Mouse (Mus musculus): Measurements from ENCODE around the gene Plekhm3.

Gene Plekhm3

DNA sequence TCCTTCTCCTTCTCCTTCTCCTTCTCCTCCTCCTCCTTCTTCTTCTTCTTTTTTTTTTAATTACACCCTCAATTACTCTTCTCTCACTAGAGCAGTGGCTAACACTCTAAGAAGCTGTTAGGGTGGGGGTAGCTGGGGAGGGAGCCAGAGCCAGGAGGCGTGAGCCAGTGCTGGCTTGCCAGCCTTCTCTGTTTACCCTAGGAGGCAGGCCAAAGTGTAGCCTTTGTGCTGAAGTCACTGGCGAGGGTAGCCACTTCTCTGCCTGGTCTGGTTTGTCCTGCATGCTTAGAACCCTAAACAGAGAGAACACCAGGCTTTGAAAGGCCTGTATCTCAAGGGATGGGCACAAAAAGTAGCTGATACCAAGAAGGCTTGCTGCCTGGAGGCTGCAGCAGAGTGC lies 199.4 kb downstream of the Plekhm3 start:
- peak; percentile 71 to 82 for DNase-seq

DNA sequence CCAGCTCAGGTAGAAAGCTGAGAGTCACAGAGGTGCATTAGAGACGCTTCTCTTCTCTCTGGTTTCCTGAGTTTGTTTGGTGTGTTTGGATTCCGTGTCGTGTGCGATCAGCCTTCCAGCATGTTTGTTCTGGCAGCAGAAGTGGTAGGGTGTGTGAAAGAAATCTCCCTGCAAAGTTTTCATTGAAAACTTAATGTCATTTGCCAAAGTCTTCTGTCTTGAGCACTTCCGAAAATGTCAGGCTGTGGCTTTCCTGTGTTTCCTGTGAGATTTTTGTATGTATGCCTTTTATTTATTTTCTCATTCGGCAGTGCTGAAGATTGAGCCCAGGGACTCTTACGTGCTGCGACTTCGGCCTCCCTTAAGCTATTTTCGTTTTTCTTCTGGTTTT lies 200.0 kb downstream of the Plekhm3 start:
- DNase-seq: peak in 1 of 2 experiments; percentile 29

DNA sequence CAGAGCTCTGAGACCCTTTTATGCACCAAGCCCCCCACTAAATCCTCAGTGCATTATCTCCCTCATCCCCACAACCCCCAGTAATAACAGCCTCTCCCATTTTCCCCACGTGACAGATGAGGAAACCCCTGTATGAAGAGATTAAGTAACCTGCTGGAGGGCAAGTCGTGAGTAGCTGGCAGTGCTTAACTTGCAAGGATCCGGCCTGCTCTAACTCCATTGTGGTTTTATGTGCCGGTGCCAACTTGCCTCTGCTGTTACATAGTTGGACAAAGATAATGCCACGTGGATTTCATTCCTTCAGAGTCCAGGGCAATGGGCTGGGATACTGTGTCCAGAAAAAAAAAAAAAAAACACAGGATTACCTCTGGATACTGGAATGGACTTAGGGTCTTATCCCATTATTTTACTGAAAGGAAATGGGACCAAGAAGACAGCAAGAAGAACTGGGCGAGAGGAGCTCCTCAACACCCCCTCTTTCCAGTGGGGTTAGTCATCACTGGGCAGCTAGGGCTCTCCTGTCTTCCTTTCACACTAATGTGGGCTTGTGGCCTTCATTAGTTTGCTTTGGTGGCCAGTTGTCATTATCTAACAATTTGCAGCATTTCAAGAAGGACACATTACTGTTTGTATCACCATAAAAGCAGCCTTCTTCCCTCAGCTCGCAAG lies 200.5 kb downstream of the Plekhm3 start:
- peak; percentile 30 to 63 for DNase-seq

DNA sequence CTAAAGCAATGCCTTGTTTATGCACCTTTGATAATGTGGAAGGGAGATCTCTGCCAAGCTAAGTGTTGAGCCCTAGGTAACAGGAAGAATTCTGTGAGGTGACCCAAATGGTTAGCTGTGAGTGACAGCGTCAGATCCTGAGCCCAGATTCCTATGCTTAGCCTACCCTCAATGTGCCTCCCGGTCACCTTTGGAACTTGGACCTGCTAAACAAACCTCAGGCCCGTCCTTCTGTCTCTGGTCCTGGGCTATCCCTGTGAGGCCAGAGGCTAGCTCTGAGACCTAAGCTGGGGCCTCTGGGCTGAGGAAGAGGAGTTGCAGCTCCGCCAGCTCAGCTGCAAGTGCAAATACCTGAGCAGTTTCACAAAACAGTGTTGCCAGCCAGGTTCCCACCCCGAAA lies 202.0 kb downstream of the Plekhm3 start:
- no peak for DNase-seq

DNA sequence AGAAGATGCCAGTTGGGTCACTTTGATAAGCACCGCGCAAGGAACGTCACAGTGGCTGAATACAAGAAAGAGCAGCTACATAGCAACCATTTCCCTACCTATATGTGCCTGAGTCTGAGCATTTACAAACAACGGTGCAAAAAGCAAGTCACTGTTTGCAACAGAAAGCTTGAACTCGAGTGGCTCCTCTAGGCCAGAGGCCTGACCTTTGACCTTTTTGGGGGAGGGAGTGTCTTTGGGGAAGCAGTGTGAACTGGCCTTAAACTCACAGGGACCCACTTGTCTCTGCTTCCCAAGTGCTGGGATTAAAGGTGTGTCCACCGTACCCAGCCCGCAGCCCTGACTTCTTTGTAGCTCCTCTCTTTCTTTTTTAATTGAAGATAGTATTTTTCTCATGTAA lies 203.0 kb downstream of the Plekhm3 start:
- peak; percentile 51 to 69 for DNase-seq

DNA sequence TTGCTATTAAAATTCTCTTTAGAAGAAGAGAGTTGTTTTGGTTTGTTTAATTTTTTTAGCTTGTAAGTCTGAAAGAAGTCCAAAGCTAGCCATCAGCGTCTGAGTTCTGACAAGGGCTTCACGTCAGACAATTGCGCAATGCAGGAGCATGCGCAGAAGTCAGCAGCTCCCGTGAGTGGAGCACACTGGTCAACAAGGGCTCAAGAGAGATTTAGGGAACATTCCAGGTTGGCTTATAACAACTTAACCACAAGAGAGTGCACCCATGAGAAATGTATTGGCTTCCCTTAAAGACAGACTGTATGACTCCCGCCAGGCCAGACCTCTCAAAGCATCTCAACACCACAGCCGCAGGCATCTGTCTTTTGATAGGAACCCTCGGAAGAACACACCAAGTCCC lies 203.5 kb downstream of the Plekhm3 start:
- DNase-seq: peak; percentile 84 to 89

DNA sequence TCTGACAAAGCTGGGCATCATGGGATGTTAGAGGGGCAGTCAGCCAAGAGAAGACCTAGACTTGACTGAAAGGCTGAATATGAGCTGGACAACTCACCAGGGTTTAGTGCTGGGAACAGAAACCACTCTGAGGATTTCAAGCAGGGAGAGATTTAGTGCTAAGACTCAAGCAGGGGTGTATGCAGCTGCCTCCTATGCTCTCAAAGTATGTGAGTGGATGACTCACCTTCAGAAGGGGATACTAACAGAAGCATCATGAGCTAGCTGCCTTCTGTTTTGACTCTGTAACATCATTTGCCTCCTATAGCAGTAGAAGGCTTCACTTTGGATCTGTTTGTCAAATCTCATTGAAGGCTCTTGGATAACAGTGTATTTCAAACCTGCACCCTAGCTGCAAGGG lies 212.0 kb downstream of the Plekhm3 start:
- DNase-seq: no peak

DNA sequence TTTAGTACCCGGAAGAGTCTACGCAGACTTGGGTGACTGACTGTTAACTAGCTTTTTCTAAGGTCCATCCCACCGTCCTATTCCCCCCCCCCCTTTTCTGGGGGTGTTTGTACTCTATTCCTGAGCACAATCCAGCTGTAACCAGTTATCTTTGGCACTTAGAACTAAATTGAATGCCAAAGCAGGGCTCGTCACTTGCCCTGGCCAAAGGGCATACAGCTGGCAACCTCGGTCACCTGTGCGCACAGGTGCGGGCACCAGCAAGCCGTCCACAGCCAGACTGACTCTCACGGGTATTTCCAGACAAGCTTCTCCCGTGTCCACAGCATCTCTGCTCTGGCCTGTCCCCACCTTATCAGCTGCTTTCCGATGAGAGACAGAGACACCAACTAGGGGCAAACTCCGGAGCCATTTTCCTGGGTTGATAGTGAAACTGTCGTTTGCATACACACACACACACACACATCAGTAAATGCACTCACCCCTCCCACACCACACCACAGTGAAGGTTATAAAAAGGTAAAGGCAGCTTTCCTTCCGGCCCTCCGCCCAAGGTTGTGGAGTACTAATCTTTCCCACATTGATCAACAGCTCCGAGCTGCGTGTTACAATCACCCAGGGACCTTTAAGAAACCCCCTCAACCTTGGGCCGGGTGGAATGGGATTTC lies 213.7 kb downstream of the Plekhm3 start:
- no peak for DNase-seq

DNA sequence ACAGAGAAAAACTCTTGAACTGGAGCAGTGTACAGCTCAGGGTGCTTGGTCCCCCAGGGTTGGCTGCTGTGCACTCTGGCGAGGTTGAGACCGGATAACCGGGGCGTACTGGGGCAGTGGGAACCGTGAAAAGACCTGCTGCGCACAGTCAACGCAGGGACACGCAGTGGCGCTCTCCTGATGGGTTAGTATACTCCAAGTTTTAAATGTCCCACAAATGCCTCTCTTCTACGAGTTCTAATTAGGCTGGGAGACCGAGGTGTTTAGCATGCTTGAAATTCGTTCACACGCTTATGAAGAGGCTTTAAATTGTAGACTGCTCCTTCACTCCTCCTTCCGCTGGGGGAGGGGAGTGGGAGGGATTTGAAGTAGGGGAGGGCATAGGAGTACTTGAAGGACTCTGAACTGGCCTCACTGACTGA lies 218.0 kb downstream of the Plekhm3 start:
- DNase-seq: peak; percentile 78 to 85

DNA sequence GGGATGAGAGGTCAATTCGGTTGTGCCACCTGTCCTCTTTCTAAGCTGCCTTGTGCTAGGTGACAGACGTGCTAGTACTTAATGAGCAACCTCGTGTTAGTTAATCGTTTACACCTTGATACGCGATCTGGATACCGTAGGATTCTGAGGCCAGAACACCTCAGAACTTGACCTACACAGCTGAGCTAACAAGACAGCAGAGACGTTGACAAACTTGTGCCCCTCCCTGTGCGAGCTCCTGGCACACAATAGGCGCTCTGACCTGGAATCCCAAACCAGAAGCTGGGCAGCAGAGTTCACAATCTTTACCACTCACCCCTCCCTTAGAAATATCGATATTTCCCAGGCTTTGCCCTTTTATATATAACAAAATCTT lies 218.5 kb downstream of the Plekhm3 start:
- DNase-seq: peak in 1 of 2 experiments; percentile 62

DNA sequence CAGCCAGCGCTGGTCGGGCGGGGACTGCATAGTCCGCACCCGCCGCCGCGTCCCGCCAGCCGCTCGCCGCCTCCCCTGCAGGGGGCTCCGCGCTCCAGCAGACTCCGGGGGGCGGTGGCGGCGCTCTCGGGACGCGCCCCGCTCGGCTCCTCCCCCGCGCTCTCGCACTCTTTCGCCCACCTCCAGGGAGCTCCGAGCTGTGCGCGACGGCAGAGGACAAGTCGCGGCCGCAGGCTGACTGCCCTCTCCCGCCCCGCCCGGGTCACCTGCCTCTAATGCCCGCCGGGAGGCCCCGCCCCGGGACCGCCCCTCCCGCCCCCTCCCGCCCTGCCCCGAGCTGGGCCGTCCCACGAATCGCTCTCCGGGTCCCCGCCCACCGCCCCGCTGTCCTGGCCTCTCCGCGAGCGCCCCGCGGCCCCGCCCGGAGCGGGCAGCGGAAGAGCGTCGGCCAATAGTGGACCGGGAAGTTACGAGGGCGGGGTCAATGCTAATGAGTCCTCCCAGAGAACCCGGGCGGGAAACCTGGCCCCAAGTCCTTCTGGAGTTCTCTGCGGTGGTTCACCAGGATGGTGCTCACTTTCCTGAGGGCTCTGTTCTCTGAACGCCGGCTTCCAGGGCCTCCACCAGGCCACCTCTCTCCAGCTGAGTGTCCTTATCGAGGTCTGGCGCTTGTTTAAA lies 219.0 kb downstream of the Plekhm3 start, which contains the start of gene Fzd5:
Gene Fzd5 (minus strand): TSS at position 250 of the 678 bp plus-strand sequence.
- peak; percentile 95 to 96 for DNase-seq

DNA sequence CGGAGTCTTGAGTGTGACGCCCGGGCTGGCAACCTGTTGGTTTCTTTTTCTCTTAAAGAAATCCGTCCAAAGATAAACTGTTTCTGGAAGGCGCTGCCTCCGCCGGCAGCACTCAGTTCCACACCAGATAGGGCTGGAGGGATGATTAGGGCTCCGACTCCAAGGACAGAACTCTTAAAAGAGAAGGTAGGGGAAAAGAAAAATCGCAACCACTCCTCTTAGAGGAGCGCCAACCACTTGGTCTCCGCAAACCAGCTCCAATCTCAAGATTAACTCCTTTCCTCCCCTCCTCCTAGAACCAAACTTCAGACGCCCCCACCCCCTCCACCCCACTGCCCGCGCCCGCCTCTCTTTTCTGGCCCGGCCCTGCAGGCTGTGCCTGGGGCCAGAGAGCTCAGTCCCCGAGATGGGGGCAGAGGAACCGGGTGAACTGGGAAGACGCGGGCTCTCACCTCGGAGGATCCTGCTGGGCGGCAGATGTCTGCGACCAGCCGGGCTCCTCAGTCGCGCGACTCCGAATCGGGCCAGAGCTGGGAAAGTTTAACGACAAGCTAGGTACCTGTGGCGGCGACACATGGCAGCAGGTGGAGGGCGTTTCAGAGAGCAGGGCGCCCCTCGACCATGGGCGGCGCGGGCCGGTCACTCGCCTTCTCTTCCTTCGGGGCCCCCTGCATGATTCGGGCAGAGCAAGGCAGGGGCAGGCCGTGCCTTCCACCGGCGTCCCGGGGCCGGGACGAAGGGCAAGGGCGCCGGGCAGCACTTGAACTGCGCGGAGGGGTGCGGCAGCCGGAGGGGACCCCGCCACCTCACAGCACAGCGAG lies 219.7 kb downstream of the Plekhm3 start:
- DNase-seq: peak in 1 of 2 experiments; percentile 34
